Mouse (Mus musculus): ENCODE measurements at regions not wholly inside any gene's neighbourhood (a gene's known extent, or its start where the extent isn't known, plus 50 kb on each side); places are given as distances from the start of the nearest gene placed in this dataset.

GRCm38 (mm10) chr5:101539254-101539549 lies 125.6 kb downstream of the Nkx6-1 start:
- Histone ChIP-seq H3K4me1 (ENCODE audit: control insufficient read depth, insufficient read depth, low read length) (no peaks in the 10 kb centered on the region), H3K27ac (ENCODE audit: insufficient read depth, low read length) (no peak overlapping the region), H3K4me3 (ENCODE audit: insufficient read depth, low read length) (no peak overlapping the region)
- TF ChIP-seq POLR2A (IDR thresholded peaks at IDR 0.05; ENCODE audit: extremely low read depth, insufficient read depth, low read length): no peak
- no peak for TF ChIP-seq CTCF (IDR thresholded peaks at IDR 0.05; ENCODE audit: extremely low read depth, insufficient read depth, low read length)

DNA sequence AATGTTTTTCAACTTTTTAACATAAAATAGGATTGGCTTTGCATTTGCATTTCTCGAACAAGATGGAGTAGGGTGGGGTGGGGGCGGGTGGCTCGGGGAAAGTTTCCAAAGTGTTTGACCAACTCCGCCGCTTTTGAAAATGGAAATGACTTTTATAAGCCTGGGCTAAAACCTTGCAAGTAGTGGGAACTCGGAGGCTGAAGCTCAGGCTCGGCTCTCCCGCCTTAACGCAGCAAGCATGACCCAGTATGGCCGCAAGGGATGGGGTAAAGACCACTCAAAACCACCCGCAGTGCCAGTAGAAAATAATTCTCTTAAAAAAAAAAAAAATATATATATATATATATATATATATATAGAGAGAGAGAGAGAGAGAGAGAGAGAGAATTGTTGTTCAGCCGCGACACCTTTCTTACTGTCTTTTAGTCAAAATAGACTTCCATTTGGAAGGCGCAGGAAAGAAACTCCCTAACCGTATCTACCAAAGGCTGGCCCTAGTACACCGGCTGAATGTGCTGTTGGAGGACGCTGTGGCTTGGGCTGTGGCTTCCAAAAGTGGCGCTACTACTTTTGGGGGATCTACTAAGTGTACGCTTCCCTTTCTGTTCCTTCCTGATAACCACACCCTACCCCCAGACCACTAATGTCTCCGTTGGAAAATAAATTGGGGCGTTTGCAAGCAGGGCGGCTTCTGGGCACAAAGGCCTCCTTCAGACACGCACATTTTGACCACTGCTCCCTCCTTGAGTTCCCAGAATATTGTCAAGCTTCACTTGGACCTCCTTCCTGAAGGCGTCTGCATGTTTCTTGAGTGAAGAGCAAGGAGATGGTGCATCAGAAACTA lies 126.2 kb downstream of the Nkx6-1 start:
- Histone ChIP-seq H3K4me3 (ENCODE audit: insufficient read depth, low read length) (no peak overlapping the region), H3K27ac (ENCODE audit: insufficient read depth, low read length) (no peak overlapping the region), H3K4me1 (ENCODE audit: control insufficient read depth, insufficient read depth, low read length) (no peaks in the 10 kb centered on the region)
- TF ChIP-seq POLR2A (IDR thresholded peaks at IDR 0.05; ENCODE audit: extremely low read depth, insufficient read depth, low read length) (no peak), CTCF (IDR thresholded peaks at IDR 0.05; ENCODE audit: extremely low read depth, insufficient read depth, low read length) (no peak)

DNA sequence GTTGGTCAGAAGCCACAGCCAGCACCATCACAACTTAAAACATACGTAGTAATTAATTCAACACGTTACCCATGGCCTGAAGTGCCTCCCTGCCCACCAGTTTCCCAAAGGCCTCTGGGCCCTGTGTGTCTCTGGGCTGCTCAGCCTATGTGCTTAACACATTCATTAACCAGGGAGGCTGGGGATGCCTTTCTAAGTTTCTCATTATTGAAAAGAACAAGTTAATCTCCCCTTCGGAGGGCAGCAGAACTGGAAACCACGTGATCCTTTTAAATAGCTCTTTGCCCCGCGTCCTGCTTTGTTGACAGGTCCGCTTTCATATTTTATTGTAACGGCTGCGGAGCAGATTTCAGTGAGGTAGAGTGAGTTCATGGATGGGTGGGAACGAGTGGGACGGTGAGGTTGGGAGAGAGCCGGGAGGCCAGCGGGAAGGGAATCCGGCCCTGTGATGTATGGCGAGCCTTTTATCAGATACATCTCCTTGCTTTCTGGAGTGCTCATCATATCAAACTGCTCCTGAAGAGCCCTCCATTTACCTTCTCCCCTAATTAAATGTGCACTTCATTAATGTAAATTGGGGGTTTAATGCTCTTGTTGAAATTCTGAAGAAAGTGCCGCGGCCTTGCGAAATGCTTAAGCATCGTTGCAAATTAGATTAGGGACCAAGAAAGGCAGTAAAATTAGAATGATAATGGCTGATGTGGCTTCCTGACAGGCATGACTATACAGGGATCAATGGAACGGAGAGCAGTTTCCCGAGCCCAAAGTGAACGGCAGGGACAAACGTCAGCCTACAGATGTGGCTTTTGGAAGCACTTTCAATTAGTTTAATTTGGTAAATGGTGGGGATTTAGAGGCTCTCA lies 127.0 kb downstream of the Nkx6-1 start:
- TF ChIP-seq CTCF (IDR thresholded peaks at IDR 0.05; ENCODE audit: extremely low read depth, insufficient read depth, low read length) (no peak), POLR2A (IDR thresholded peaks at IDR 0.05; ENCODE audit: extremely low read depth, insufficient read depth, low read length) (no peak)
- no peak overlapping the region for H3K27ac ChIP-seq (ENCODE audit: insufficient read depth, low read length)
- no peak overlapping the region for H3K4me3 ChIP-seq (ENCODE audit: insufficient read depth, low read length)
- no peaks in the 10 kb centered on the region for H3K4me1 ChIP-seq (ENCODE audit: control insufficient read depth, insufficient read depth, low read length)

DNA sequence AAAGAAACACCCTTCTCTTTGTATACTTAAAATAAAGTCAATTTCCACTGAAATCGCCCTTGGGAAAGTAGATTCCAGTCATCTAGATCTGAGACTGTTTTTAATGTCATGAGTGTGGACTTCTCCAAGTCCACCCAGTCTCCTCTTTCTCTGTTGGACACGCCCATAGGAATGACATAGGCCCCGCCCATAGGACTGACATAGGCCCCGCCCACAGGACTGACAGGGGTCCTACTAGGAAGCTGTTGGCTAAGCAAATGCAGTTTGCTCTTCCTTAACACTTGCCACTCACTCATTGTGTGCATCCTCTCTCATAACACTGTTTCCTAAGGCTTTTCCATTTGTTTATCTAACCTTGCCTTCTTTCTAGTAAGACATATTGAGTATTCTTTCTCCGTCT lies 129.3 kb downstream of the Nkx6-1 start:
- Histone ChIP-seq H3K4me1 (ENCODE audit: control insufficient read depth, insufficient read depth, low read length) (no peaks in the 10 kb centered on the region), H3K27ac (ENCODE audit: insufficient read depth, low read length) (no peak overlapping the region), H3K4me3 (ENCODE audit: insufficient read depth, low read length) (no peak overlapping the region)
- no peak for TF ChIP-seq POLR2A (IDR thresholded peaks at IDR 0.05; ENCODE audit: extremely low read depth, insufficient read depth, low read length)
- TF ChIP-seq CTCF (IDR thresholded peaks at IDR 0.05; ENCODE audit: extremely low read depth, insufficient read depth, low read length): no peak

- Histone ChIP-seq H3K27ac (ENCODE audit: insufficient read depth, low read length) (no peak overlapping the region), H3K4me3 (ENCODE audit: insufficient read depth, low read length) (no peak overlapping the region), H3K4me1 (ENCODE audit: control insufficient read depth, insufficient read depth, low read length) (no peaks in the 10 kb centered on the region)
- TF ChIP-seq POLR2A (IDR thresholded peaks at IDR 0.05; ENCODE audit: extremely low read depth, insufficient read depth, low read length) (no peak), CTCF (IDR thresholded peaks at IDR 0.05; ENCODE audit: extremely low read depth, insufficient read depth, low read length) (no peak)
These were observed 139.4 kb downstream of the Nkx6-1 start for GRCm38 (mm10) chr5:101525346-101525745.

DNA sequence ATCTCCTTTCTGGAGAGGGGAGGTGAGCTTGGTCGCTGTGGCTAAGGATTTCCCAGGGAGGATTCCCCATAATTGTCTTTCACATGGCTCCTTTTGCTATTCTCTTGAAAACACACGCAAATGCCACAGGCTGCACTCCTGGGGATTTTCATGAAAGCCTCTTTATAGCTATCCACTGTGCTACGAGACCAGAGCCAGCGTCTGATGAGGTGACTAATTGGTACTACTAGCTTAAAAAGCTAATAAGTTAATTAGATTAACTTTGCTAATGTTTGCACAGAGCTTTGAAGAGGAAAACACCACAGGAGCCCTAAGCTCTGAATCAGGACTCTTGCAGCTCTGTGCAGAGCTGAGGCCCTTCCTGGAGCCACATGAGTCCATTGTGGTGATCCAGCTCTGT lies 140.1 kb downstream of the Nkx6-1 start:
- Histone ChIP-seq H3K4me1 (ENCODE audit: control insufficient read depth, insufficient read depth, low read length) (no peaks in the 10 kb centered on the region), H3K4me3 (ENCODE audit: insufficient read depth, low read length) (no peak overlapping the region), H3K27ac (ENCODE audit: insufficient read depth, low read length) (no peak overlapping the region)
- TF ChIP-seq CTCF (IDR thresholded peaks at IDR 0.05; ENCODE audit: extremely low read depth, insufficient read depth, low read length) (no peak), POLR2A (IDR thresholded peaks at IDR 0.05; ENCODE audit: extremely low read depth, insufficient read depth, low read length) (no peak)

GRCm38 (mm10) chr5:101523902-101524301 lies 140.9 kb downstream of the Nkx6-1 start:
- Histone ChIP-seq H3K27ac (ENCODE audit: insufficient read depth, low read length) (no peak overlapping the region), H3K4me1 (ENCODE audit: control insufficient read depth, insufficient read depth, low read length) (no peaks in the 10 kb centered on the region), H3K4me3 (ENCODE audit: insufficient read depth, low read length) (no peak overlapping the region)
- TF ChIP-seq CTCF (IDR thresholded peaks at IDR 0.05; ENCODE audit: extremely low read depth, insufficient read depth, low read length) (no peak), POLR2A (IDR thresholded peaks at IDR 0.05; ENCODE audit: extremely low read depth, insufficient read depth, low read length) (no peak)

GRCm38 (mm10) chr5:101523490-101523889 lies 141.3 kb downstream of the Nkx6-1 start:
- TF ChIP-seq CTCF (IDR thresholded peaks at IDR 0.05; ENCODE audit: extremely low read depth, insufficient read depth, low read length) (no peak), POLR2A (IDR thresholded peaks at IDR 0.05; ENCODE audit: extremely low read depth, insufficient read depth, low read length) (no peak)
- Histone ChIP-seq H3K4me1 (ENCODE audit: control insufficient read depth, insufficient read depth, low read length) (no peaks in the 10 kb centered on the region), H3K4me3 (ENCODE audit: insufficient read depth, low read length) (no peak overlapping the region), H3K27ac (ENCODE audit: insufficient read depth, low read length) (no peak overlapping the region)

DNA sequence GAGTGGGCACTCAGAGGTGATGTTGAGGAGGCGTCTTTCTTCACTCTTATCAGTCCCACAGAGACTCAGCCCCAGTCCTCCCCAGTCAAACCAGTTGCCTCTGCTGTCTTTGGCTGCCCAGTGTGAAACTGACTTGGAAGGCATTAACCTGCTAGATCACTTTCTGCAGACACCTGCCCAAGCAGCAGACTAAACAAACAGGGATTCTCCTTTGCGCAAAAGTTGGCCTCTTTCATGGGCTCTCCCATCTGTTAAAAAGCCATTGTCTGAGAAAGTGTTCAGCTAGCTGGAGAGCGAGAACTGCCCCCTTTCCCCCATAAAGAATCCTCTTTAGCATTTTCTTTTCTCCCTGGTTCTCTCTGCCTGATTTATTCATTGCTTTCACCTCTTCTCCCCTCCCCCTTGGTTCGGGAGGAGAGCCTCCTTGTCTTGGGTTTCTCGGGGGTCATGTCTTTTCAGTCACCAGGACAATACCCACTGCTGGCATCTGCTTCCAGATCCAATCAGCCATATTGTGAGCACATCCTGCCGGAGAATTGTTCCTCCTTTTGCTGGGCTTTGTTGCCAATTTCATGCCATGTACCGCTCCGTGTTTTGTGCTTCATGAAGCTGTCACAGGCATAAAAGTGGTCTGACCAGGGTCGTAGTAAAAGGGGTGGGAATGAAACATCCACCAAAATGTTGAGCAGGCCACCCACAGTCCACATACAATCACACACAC lies 143.7 kb downstream of the Nkx6-1 start:
- H3K4me1 ChIP-seq (ENCODE audit: control insufficient read depth, insufficient read depth, low read length): no peaks in the 10 kb centered on the region
- no peak overlapping the region for H3K27ac ChIP-seq (ENCODE audit: insufficient read depth, low read length)
- H3K4me3 ChIP-seq (ENCODE audit: insufficient read depth, low read length): no peak overlapping the region
- TF ChIP-seq CTCF (IDR thresholded peaks at IDR 0.05; ENCODE audit: extremely low read depth, insufficient read depth, low read length) (no peak), POLR2A (IDR thresholded peaks at IDR 0.05; ENCODE audit: extremely low read depth, insufficient read depth, low read length) (no peak)
